Mouse (Mus musculus): Measurements from ENCODE around the gene Wdr70.

Wdr70 gene

DNA sequence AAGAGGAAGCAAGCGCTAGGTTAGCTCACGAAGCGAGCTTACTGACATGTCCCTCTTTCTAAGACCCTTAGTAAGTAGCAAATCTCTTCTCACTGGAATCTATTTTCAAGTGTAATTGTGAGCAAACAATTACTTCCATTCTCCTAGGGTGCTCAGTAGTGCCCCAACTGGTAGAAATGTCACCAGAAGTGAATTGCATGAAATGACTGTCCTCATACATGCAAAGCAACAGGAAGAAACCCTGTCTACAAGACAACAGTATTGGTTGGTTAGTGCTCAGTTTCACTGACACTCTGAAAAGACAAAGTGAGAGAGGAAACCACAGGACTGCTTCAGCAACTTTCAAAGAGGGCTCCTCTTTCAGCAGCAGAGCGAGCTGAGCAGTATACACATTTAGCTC is 173.6 kb downstream of the Wdr70 start:
- WGBS = 90% methylated on average over 4 of the region's 4 CpGs

- 95% methylated on average over 4 of the region's 4 CpGs for WGBS
Observed at GRCm38 (mm10) chr15:7923281-7923680, 175.7 kb downstream of the Wdr70 start.

GRCm38 (mm10) chr15:7922291-7923037 is 176.5 kb downstream of the Wdr70 start:
- 85% methylated on average over 14 of the region's 14 CpGs for WGBS

- WGBS = 90% methylated on average over 6 of the region's 6 CpGs
Observed at GRCm38 (mm10) chr15:7921124-7921523, 177.9 kb downstream of the Wdr70 start.

DNA sequence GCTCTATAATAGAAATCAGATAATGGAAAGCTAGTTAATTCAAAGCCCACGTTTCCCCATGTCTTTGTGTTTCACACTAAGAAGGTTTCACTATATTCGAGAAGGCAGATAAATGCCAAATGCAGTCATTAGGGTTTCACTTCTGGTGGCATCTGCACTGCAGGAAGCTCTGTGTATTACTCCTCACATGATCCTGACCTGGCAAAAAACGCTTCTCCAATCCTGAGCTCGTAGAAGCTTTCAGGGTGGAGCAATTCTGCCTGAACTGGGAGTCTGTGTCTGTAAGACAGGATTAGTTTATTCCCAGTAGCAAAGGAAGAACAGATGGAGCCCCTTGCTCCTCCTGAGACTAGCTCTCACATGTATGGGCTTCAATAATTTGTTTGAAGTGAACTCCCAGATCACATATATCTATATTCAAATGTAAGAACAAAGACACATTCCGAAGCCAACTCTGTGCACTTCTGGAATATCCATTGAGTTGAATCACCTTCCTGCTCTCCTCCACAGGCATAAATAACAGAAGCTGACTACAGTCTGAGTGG is 192.4 kb downstream of the Wdr70 start:
- WGBS = 69% methylated on average over 5 of the region's 5 CpGs

DNA sequence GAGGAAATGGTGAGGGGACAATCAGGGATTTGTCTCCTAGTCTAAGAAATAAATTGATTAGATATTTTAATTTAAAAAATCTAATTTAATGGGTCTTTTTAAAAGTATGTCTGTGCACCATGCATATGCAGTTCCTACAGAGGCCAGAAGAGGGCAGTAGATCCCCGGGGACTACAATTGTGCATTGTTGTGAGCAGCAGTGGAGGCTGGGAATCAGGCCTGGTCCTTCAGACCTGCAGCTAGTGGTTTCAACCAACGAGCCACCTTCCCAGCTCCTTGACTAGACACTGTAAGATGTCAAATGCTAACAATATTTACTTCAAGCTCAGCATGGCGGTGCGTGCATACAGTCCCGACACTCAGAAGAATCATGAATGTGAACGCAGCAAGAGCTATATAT is 199.7 kb downstream of the Wdr70 start:
- WGBS = 97% methylated on average over 6 of the region's 6 CpGs

- WGBS = 73% methylated on average over 9 of the region's 9 CpGs
Observed at GRCm38 (mm10) chr15:7891547-7892282, 207.3 kb downstream of the Wdr70 start.

GRCm38 (mm10) chr15:7890286-7890685 is 208.7 kb downstream of the Wdr70 start:
- WGBS = 89% methylated on average over 5 of the region's 5 CpGs

- 83% methylated on average over 5 of the region's 5 CpGs for WGBS
Observed at GRCm38 (mm10) chr15:7889362-7889674, 209.7 kb downstream of the Wdr70 start.

GRCm38 (mm10) chr15:7888617-7889361 is 210.2 kb downstream of the Wdr70 start:
- 84% methylated on average over 8 of the region's 8 CpGs for WGBS

GRCm38 (mm10) chr15:7886591-7886990 is 212.4 kb downstream of the Wdr70 start:
- 93% methylated on average over 8 of the region's 8 CpGs for WGBS

- 83% methylated on average over 10 of the region's 10 CpGs for WGBS
Observed at GRCm38 (mm10) chr15:7885106-7885505, 213.9 kb downstream of the Wdr70 start.

DNA sequence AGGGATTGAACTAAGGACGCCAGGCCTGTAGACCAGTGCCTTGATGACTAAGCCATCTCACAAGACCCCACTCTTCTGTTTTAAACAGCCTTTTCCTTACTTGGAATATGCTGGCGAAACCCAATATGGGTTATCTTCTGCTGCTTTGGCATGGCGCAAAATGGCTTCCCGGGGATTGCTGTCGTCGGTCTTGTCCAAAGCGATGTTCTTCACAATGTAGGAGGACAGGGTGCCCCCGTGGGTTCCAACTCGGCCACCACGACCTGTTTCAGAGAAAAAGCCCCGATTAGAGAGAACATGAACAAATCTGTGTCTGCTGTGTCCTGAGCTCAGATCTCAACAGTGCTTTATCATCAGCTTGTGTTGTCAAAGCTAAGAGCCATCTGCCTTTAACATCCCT is 214.8 kb downstream of the Wdr70 start:
- WGBS = 96% methylated on average over 11 of the region's 11 CpGs

- 86% methylated on average over 7 of the region's 7 CpGs for WGBS
Observed at GRCm38 (mm10) chr15:7879956-7880355, 219.1 kb downstream of the Wdr70 start.

DNA sequence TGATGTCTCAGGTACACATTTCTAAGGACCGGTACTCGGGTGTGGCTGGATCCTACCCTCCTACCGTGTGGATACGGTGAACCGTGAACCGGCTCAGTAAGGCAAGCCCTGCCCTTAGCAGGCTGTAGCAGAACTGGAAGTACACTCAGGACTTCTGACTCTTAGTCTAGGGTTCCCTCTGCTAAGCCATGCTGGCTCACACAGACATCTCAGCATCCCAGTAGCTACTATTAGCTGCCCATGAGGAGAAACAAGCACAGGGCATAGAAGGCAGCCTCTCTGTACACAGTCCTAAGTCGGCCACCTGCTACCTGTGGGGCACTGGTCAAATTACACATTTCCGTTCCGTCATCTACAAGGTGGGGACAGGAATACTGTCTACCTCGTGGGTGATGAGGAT is 220.1 kb downstream of the Wdr70 start:
- 89% methylated on average over 10 of the region's 10 CpGs for WGBS

- WGBS = 77% methylated on average over 22 of the region's 22 CpGs
Observed at GRCm38 (mm10) chr15:7877560-7878467, 221.2 kb downstream of the Wdr70 start.

- 53% methylated on average over 6 of the region's 6 CpGs for WGBS
Observed at GRCm38 (mm10) chr15:7875879-7876278, 223.1 kb downstream of the Wdr70 start.

DNA sequence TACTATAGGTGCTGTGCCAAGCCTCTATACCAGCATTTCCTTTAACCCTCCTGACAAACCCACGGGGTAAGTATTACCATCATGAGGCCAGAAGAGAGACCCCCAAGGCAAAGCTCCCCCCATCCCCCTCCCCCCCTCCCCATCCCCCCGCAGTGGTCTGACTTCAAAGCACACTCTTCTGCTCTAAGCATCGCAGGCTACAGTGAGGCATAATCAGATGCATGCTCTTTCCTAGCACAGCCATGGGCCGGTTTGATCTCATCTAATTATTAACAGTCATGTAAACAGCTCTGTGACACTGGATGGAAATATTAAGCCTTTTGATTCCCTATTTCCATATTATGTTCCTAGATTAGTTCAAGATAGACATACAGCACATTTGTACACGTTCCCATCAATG is 226.5 kb downstream of the Wdr70 start:
- WGBS = 86% methylated on average over 5 of the region's 5 CpGs

DNA sequence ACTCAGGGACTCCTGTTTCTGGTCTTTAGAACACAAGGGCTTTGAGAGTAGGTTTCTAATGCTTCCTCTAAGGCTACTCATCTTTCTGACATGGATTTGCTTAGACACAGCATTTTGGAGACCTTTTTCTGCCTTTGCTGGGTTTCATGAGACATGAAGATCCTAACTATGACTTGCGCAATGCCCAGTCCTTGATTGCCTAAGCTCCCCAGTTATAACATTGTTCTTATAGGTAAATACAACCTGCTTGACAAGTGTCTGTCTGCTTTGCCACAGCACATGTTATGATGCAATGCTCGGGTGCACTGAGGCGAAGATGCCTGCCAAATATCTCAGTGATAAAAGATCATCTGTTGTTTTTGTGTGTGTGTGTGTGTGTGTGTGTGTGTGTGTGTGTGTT is 233.7 kb downstream of the Wdr70 start:
- WGBS = 95% methylated on average over 3 of the region's 3 CpGs

DNA sequence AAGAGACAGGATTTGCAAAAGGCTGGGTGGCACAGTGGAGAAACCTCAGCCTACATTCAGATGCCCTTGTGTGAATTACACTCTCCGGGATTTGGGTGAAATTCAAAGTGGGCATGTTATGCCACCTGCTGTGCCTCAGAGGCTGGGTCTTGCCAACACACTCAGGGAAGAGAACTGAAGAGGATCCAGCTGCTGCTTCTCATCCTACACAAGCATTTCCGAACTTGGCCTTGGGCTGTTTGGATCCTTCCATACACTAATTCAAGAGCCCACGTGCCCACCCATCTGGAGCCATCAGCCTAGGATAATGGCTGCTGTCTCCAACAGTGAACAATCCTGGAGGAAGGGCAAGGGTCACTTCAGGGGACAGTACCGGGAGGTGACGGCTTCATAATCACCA is 235.7 kb downstream of the Wdr70 start:
- 36% methylated on average over 5 of the region's 5 CpGs for WGBS

DNA sequence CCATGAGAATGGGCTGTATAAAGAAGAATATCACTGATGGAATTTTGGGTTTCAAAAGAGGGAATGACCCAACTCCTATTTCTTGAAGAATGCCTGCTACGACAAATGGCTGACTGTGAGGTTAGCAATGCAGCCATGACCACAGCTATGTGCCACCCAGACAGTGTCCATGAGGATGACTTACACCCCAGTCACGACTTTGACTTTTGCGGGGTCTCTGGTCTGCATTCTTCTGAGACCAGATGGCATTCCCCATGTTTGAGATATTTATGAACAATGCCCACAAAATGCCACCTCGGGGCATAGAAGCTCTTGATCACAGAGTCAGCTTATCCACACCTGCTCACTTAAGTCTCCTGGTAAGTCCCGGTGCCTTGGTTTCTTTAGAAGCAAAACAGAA is 236.1 kb downstream of the Wdr70 start:
- 74% methylated on average over 5 of the region's 5 CpGs for WGBS
